Mouse (Mus musculus): ENCODE results near the gene Gm3029. TPM values are rescaled to one million over a fixed set of nuclear protein-coding genes. Genes with fewer than 3 reads are reported as not detected.
"Not testable (repeated sequence)": the region's sequence is repeated elsewhere in the genome, so short reads cannot be mapped to it uniquely, and the experiment has no call there.

Gene Gm3029
- not detected in 2 replicates for polyA plus RNA-seq (2012; rRNA removed)

DNA sequence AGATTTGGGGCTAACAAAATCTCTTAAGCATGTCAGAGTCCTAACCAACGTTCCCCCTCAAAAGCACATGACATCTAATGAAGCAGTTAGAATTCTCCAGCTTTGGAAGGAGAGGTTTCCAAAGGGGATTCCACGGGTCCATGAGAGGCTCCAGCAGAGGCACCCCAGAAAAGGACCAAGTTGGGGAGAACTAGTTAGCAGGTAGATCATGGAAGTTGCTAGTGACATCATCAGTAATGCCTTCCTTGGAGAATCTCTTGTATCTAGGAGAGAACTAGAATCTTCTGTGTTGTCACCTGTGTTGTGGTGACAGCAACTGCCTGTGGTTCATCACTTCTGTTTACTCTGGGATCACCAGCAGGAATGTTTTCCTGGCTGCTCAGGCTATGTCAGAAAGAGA, at the start of gene Gm3029:
Gm3029 (plus strand) TSS at position 301 of the 400 bp plus-strand sequence.
- H3K4me1 ChIP-seq (ENCODE audit: control insufficient read depth, insufficient read depth, low read length); H3K4me3 ChIP-seq (replicated peaks; ENCODE audit: extremely low read depth, low read depth, low read length); DNase-seq: not testable (repeated sequence)
- WGBS = 46% methylated on average over 1 of the region's 2 CpGs

DNA sequence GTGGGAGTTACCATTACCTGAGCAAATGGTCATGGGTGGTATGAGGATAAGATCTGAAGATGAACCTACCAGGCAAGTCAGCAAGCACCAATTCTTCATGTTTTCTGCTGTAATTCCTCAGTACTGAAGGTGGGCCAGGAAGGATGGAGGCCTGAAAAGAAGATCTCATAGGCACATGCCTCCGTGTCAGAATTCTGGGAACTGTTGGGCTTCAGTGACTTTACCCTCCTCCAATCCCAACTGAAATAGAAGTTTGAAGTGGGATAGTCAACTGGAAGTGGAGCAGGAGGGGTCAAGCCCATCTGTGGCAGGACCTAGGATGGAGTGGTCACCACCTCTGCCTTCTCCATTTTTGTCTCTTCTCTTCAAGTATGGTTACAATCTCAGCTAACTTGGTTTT, 47.7 kb upstream of the Gm3029 start, which contains the start of gene Gm2916:
Gm2916 (plus strand) TSS at position 301 of the 400 bp plus-strand sequence.
- H3K4me1 ChIP-seq (ENCODE audit: control insufficient read depth, insufficient read depth, low read length); DNase-seq; H3K4me3 ChIP-seq (replicated peaks; ENCODE audit: extremely low read depth, low read depth, low read length): not testable (repeated sequence)
- WGBS = no CpG with 5 or more reads among the region's 1 CpGs

DNA sequence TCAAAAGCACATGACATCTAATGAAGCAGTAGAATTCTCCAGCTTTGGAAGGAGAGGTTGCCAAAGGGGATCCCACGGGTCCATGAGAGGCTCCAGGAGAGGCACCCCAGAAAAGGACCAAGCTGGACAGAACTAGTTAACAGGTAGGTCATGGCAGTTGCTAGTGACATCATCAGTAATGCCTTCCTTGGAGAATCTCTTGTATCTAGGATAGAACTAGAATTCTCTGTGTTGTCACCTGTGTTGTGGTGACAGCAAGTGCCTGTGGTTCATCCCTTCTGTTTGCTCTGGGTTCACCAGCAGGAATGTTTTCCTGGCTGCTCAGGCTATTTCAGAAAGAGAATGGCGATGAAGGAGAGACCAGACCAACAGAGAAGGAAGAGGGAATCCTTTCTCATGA, 31.7 kb downstream of the Gm3029 start, which contains the start of gene Gm3095:
Gm3095 (plus strand) TSS at position 301 of the 400 bp plus-strand sequence.
- H3K4me1 ChIP-seq (ENCODE audit: control insufficient read depth, insufficient read depth, low read length); H3K4me3 ChIP-seq (replicated peaks; ENCODE audit: extremely low read depth, low read depth, low read length); DNase-seq: not testable (repeated sequence)
- no CpG with 5 or more reads among the region's 2 CpGs for WGBS

Other genes with a start within 250 kb of the Gm3029 start
- not detected in 2 replicates for gene Gm3043, start 243.0 kb upstream of the Gm3029 start, polyA plus RNA-seq (2012; rRNA removed)
- 0.17 TPM in 1 of 2 replicates, not detected in the other for gene Gm3002, start 121.7 kb upstream of the Gm3029 start, polyA plus RNA-seq (2012; rRNA removed)
- not detected in 2 replicates for gene Gm3033, start 85.5 kb upstream of the Gm3029 start, polyA plus RNA-seq (2012; rRNA removed)
- gene Gm2916, start 47.6 kb upstream of the Gm3029 start, polyA plus RNA-seq (2012; rRNA removed) = not detected in 2 replicates
- 0.07 TPM in 1 of 2 replicates, not detected in the other for gene Gm3095, start 31.8 kb downstream of the Gm3029 start, polyA plus RNA-seq (2012; rRNA removed)
- not detected in 2 replicates for gene Gm3099, start 66.6 kb downstream of the Gm3029 start, polyA plus RNA-seq (2012; rRNA removed)
- not detected in 2 replicates for gene Gm5796, start 92.2 kb downstream of the Gm3029 start, polyA plus RNA-seq (2012; rRNA removed)
- gene Gm3115, start 152.4 kb downstream of the Gm3029 start, polyA plus RNA-seq (2012; rRNA removed) = not detected in 2 replicates
- not detected in 2 replicates for gene Gm8108, start 178.8 kb downstream of the Gm3029 start, polyA plus RNA-seq (2012; rRNA removed)
- not detected in 2 replicates for gene Gm3127, start 233.3 kb downstream of the Gm3029 start, polyA plus RNA-seq (2012; rRNA removed)